Mouse (Mus musculus) heart, embryonic 11.5 days (tissue): ENCODE data around the gene Erfe. TPM values are rescaled to one million over a fixed set of nuclear protein-coding genes. Genes with fewer than 3 reads are reported as not detected.
A peak's percentile ranks its signal among the peaks of the same experiment; 100 is the strongest.

ENCODE experiments used
- ATAC-seq: fragments of 200-750 bp; cut with Nextera tagmentation; replicated peaks from 2 replicates; pipeline ENCODE4 v1.8.0; 2017; ENCODE audit warnings: moderate library complexity; ENCODE audit not compliant: insufficient number of reproducible peaks, low FRiP score, low TSS enrichment
- H3K27ac ChIP-seq: fragments of 300-500 bp; sonication (generic); 2 replicates; pipeline ENCODE4 v1.5.1; 2014; ENCODE audit warnings: mild to moderate bottlenecking, low read depth, low read length
- H3K27me3 ChIP-seq: fragments of 300-500 bp; sonication (generic); 2 replicates; pipeline ENCODE4 v1.6.1; 2014; ENCODE audit warnings: mild to moderate bottlenecking, low read length, mixed read lengths; ENCODE audit not compliant: control insufficient read depth, insufficient read depth
- H3K36me3 ChIP-seq: fragments of 300-500 bp; sonication (generic); 2 replicates; pipeline ENCODE4 v1.6.1; 2014; ENCODE audit warnings: mild to moderate bottlenecking, low read length, moderate library complexity, mixed read lengths; ENCODE audit not compliant: control insufficient read depth, insufficient read depth
- H3K4me1 ChIP-seq: fragments of 300-500 bp; sonication (generic); 2 replicates; pipeline ENCODE4 v1.6.1; 2014; ENCODE audit warnings: low read length; ENCODE audit not compliant: control insufficient read depth, insufficient read depth
- H3K4me2 ChIP-seq: fragments of 300-500 bp; sonication (generic); 2 replicates; pipeline ENCODE4 v1.6.1; 2014; ENCODE audit warnings: mild to moderate bottlenecking, moderate library complexity
- H3K4me3 ChIP-seq: fragments of 300-500 bp; sonication (generic); 2 replicates; pipeline ENCODE4 v1.5.1; 2014; ENCODE audit warnings: low read depth, low read length
- H3K9ac ChIP-seq: fragments of 300-500 bp; sonication (generic); 2 replicates; pipeline ENCODE4 v1.6.1; 2014; ENCODE audit warnings: mild to moderate bottlenecking, low read depth, low read length, moderate library complexity
- H3K9me3 ChIP-seq: fragments of 300-500 bp; sonication (generic); replicated peaks from 2 replicates; pipeline ENCODE4 v1.6.1; 2016; ENCODE audit warnings: low read length; ENCODE audit not compliant: control insufficient read depth
- whole genome bisulfite sequencing: fragments of 180-500 bp; shearing (Covaris S2); extraction: QIAGEN DNeasy Blood & Tissue Kit; methylation state at CpG from one replicate; pipeline ENCODE4 v1.1.7; 2014; ENCODE audit not compliant: insufficient replicate concordance; 5-methylcytosine and 5-hydroxymethylcytosine counted together
- polyA plus RNA-seq: library from polyadenylated mRNA; unstranded; fragments of >200 nt; fragmentation: Nextera tagmentation; extraction: Ambion mirVana; gene quantifications from 2 replicates; pipeline ENCODE4 v1.2.1, GENCODE M21; 2014

Erfe gene
- polyA plus RNA-seq, 1 experiment from 2014 or later, result 0.90 TPM

- peak; percentile 95 for ATAC-seq
- peaks cover 22% of the 10 kb centered on the region for H3K4me1 ChIP-seq
- H3K4me2 ChIP-seq, result peak overlapping the region; percentile 94
- WGBS, result under 1% methylated on average over 34 of the region's 34 CpGs
- peak overlapping the region; percentile 91 for H3K27ac ChIP-seq
- no peaks in the 10 kb centered on the region for H3K36me3 ChIP-seq
- H3K9ac ChIP-seq, result peak overlapping the region; percentile 87
- 0 out of 2 replicates have a peak, but pooled peaks cover 3% of the 10 kb centered on the region for H3K27me3 ChIP-seq
- H3K9me3 ChIP-seq, result no peaks in the 10 kb centered on the region
- peak overlapping the region; percentile 81 for H3K4me3 ChIP-seq
Observed at GRCm38 (mm10) chr1:91413030-91413506, 46.8 kb downstream of the Erfe start.

GRCm38 (mm10) chr1:91413536-91413897, 47.3 kb downstream of the Erfe start:
- no peaks in the 10 kb centered on the region for H3K36me3 ChIP-seq
- 0 out of 2 replicates have a peak, but pooled peaks cover 3% of the 10 kb centered on the region for H3K27me3 ChIP-seq
- peak overlapping the region; percentile 91 for H3K27ac ChIP-seq
- H3K4me1 ChIP-seq, result peaks cover 22% of the 10 kb centered on the region
- peak overlapping the region; percentile 94 for H3K4me2 ChIP-seq
- peak overlapping the region; percentile 81 for H3K4me3 ChIP-seq
- 0% methylated on average over 14 of the region's 14 CpGs for whole genome bisulfite sequencing
- ATAC-seq, result peak; percentile 32
- H3K9me3 ChIP-seq, result no peaks in the 10 kb centered on the region
- H3K9ac ChIP-seq, result peak overlapping the region; percentile 87

- Histone ChIP-seq H3K9ac (peak within 1 kb of the TSS; percentile 87), H3K9me3 (no peaks in the 10 kb centered on the region), H3K27ac (peak within 1 kb of the TSS; percentile 91), H3K27me3 (no peaks in the 10 kb centered on the region), H3K36me3 (no peaks in the 10 kb centered on the region), H3K4me2 (peak within 1 kb of the TSS; percentile 94), H3K4me1 (peaks cover 22% of the 10 kb centered on the region), H3K4me3 (peak within 1 kb of the TSS; percentile 81)
- peak; percentile 46 for ATAC-seq
- WGBS, result under 1% methylated on average over 39 of the region's 39 CpGs
Observed at GRCm38 (mm10) chr1:91413898-91414594, 47.8 kb downstream of the Erfe start, which contains the start of gene Hes6. Gene Hes6 (minus strand): TSS chr1:91414038.

- 64% methylated on average over 4 of the region's 4 CpGs for WGBS
- H3K36me3 ChIP-seq, result no peaks in the 10 kb centered on the region
- H3K4me3 ChIP-seq, result no peak overlapping the region
- H3K9me3 ChIP-seq, result no peaks in the 10 kb centered on the region
- peak overlapping the region; percentile 87 for H3K9ac ChIP-seq
- H3K27me3 ChIP-seq, result no peaks in the 10 kb centered on the region
- peaks cover 22% of the 10 kb centered on the region for H3K4me1 ChIP-seq
- H3K4me2 ChIP-seq, result peak overlapping the region; percentile 94; the same call in 1 of the 2 replicates
- no peak for ATAC-seq
- peak overlapping the region; percentile 91 for H3K27ac ChIP-seq
Observed at GRCm38 (mm10) chr1:91414903-91415302, 48.7 kb downstream of the Erfe start.

- Histone ChIP-seq H3K36me3 (no peaks in the 10 kb centered on the region), H3K9me3 (no peaks in the 10 kb centered on the region), H3K9ac (peak overlapping the region; percentile 87; the same call in 1 of the 2 replicates), H3K27me3 (no peaks in the 10 kb centered on the region), H3K4me1 (peaks cover 22% of the 10 kb centered on the region), H3K4me3 (no peak overlapping the region), H3K4me2 (no peak overlapping the region), H3K27ac (peak overlapping the region; percentile 91)
- no peak for ATAC-seq
- WGBS, result 88% methylated on average over 5 of the region's 5 CpGs
Observed at GRCm38 (mm10) chr1:91415311-91415710, 49.1 kb downstream of the Erfe start.

- no peak overlapping the region for H3K4me2 ChIP-seq
- WGBS, result 36% methylated on average over 1 of the region's 1 CpGs
Observed at GRCm38 (mm10) chr1:91417991-91418390, 51.8 kb downstream of the Erfe start.

GRCm38 (mm10) chr1:91419862-91420600, 53.8 kb downstream of the Erfe start:
- ATAC-seq, result no peak
- Histone ChIP-seq H3K27me3 (no peaks in the 10 kb centered on the region), H3K36me3 (no peaks in the 10 kb centered on the region), H3K4me1 (peaks cover 4% of the 10 kb centered on the region), H3K9ac (no peak overlapping the region), H3K9me3 (no peaks in the 10 kb centered on the region), H3K4me3 (no peak overlapping the region), H3K4me2 (no peak overlapping the region), H3K27ac (no peak overlapping the region)
- 68% methylated on average over 10 of the region's 10 CpGs for WGBS

More at GRCm38 (mm10) chr1:91417991-91418390, 51.8 kb downstream of the Erfe start:
- Histone ChIP-seq H3K36me3 (no peaks in the 10 kb centered on the region), H3K27me3 (no peaks in the 10 kb centered on the region), H3K27ac (no peak overlapping the region), H3K4me3 (no peak overlapping the region), H3K9me3 (no peaks in the 10 kb centered on the region), H3K9ac (no peak overlapping the region), H3K4me1 (peaks cover 14% of the 10 kb centered on the region)
- no peak for ATAC-seq

GRCm38 (mm10) chr1:91420601-91421065, 54.4 kb downstream of the Erfe start:
- H3K27me3 ChIP-seq, result no peaks in the 10 kb centered on the region
- no peaks in the 10 kb centered on the region for H3K4me1 ChIP-seq
- no peak overlapping the region for H3K27ac ChIP-seq
- no peak overlapping the region for H3K9ac ChIP-seq
- H3K9me3 ChIP-seq, result no peaks in the 10 kb centered on the region
- H3K4me3 ChIP-seq, result no peak overlapping the region
- 88% methylated on average over 8 of the region's 8 CpGs for WGBS
- H3K4me2 ChIP-seq, result no peak overlapping the region
- no peak for ATAC-seq
- H3K36me3 ChIP-seq, result no peaks in the 10 kb centered on the region
